Mouse (Mus musculus) embryo, embryonic 11.5 days (tissue): Measurements from ENCODE around the gene Ifi203.
"Not testable (repeated sequence)": the region's sequence is repeated elsewhere in the genome, so short reads cannot be mapped to it uniquely, and the experiment has no call there.

ENCODE experiments used
- DNase-seq: peaks from one replicate; pipeline ENCODE4 v3.0.0-alpha.2; 2012; ENCODE audit warnings: low read depth, low spot score

Gene Ifi203

DNA sequence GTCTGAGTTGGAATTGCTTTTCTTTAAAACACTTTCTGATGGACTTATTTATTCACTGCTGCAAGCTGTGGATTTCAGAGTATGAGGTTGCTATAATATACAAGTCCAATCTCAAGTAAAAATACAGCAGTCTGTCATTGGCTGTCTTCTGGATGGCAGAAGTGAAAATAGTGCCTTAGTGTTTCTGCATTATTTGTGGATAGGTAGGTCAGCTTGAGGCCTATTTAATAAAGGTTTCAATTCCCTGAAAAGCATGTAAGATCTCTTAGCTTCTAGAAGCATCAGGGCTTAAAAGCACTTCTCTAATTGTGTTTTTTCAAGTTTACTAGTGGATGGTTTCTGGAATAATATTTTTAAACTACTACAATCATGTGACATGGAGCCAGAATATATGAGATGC lies 52.7 kb downstream of the Ifi203 start:
- not testable (repeated sequence) for DNase-seq

DNA sequence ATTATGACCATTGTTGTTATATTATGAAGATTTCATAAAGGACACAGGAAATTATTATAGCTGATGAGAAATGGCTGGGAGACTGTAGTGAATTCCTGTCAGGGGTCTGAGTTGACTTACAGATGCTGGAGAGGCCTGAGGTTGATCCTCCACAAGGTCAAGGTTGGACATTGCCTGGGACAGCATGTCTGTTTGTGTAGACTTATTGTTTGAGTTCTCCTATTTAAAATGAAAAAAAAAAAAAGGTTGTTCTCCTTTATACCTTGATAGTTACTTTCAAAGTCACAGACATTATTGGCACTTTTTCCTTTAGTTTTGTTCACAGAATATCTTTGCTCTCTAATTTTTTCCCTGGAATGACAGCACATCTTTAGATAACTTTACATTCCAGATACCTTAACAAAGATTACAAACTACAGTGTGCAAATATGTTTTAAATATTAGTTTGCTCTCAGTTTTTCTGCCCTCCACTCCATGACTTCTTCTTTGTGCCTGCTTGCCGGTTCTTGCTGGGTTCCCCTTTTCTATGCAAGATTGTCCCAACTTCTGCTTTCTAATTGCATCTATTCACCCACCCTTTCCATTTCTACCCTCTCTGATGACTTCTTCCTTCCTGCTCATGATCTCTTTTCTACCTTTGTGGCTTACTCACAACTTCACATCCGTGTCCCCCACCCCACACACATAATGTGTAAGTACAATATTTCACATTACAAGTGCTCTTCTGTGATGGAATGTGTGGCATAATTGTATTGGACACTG lies 55.3 kb downstream of the Ifi203 start:
- not testable (repeated sequence) for DNase-seq

DNA sequence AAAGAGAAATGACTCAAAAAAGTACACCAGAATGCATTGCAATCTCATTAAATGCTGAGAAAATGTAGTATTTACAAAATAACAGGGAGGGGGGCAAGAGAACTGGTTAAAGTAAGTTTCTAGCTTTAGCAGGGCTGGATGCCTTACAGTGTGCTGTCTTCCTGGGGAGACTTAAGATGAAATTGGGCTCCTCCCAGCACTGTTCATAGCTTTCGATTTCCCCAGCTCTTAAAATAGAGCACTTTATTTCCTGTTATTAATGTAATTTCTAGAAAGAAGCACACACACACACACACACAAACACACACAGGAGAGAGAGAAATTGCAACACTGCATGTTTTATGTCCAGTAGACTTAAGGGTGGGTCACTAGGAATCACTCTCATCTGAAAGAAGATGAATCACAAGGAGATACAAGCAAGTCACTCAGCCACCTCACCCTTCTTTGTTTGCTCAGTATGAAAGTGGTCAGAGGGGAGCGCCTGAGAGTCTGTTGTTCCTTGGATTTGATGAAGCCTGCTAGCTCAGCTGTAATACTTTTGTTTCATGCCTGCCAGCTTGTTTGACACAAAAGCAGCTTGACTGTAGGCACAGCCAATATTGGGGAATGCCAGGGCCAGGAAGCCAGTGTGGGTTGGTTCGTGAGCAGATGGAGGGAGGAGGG lies 62.3 kb downstream of the Ifi203 start:
- DNase-seq, result not testable (repeated sequence)

DNA sequence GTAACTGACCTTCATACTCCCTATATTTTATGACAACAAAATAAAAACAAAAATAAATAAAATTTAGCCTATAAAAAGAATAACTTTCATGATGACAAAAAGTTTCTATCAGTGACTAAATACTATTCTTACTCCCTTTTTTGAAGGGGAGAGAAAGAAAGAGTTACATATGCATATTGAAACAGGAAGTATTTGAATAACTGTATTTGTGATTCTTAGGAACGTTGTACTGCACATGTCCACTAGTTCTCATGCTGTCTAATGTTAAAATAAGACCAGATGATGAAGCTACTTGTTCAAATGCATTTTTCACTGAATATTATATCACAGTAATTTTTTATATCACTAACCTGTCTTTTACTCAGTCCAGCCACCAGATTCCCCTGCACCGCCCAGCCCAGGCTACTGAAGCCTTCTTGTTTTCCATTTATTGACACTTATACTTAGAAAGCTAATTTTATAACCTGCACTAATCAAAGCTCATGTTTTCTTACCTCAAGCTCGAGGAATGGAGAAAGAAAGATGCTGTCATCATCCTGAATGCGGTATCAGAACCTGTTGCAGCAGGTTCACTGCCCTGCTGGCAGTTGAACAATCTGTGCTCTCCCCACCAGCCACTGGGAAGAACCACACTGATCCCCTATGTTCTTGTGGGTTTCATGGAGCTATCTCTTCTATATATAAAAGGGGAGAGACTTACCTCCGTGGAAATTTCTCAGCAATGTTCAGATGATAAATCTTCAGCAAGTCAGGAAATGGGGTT lies 63.1 kb downstream of the Ifi203 start:
- not testable (repeated sequence) for DNase-seq

DNA sequence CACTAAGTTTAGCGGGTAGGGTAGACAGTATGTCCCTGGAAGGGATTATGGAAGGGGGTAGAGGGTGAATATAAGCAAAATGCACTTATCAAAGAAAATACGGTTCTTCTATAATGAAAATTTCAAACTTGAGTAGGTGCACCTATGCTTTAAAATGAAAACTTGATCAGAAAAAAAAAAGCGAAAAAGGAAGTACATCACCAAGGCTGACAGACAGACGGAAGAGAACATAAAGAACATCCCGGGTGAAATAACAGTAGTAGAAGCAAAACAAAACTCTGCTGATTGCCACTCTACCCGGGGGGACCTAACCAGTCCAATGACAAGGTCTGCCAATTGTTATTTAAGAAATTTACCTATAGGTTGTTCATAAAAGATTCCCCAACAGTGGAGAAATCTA lies 64.2 kb downstream of the Ifi203 start:
- DNase-seq, result not testable (repeated sequence)

DNA sequence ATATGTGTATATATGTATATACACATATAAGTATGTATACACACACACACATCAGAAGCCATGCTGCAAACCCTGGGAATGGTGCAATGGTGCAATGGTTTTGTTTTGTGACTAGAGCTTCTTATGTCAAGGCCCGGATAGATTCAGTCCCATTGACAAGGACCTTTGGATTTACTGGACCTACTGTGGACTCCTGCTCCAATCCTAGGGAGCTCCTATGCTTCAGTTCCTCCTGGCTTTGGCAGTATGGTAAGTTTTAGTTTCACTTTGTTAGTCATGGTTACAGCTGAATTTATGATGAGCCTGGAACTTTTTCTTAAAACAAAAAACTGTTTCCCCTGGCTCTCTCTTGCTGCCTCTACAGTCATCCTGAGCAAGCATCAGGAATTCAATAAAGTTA lies 65.3 kb downstream of the Ifi203 start:
- not testable (repeated sequence) for DNase-seq
